ENCODE assay signal across 8 mouse cellular contexts in genomic region chr4:101356093-101356953, GRCm38 (mm10).
DNase-seq lines count a peak whose midpoint lies in the region; ATAC-seq and TF ChIP-seq lines count a peak whose summit lies in the region.

No protein-coding gene starts in this region.

- TF ChIP-seq CTCF in CH12.LX (conservative IDR thresholded peaks at IDR 0.05 in 1 of 2, IDR thresholded peaks at IDR 0.05 in 1 of 2; ENCODE audit: low read depth in 2 of 2, low read length in 2 of 2), result no peak
- TF ChIP-seq CTCF in layer of hippocampus, adult 2 months (conservative IDR thresholded peaks at IDR 0.05), result peak; percentile 32; the same call in 1 of the 2 replicates
- TF ChIP-seq CTCF in lung, adult 2 months (IDR thresholded peaks at IDR 0.05; ENCODE audit: insufficient read depth, low read length), result no peak

- H3K4me1 ChIP-seq in CH12.LX (ENCODE audit: control insufficient read depth in 1 of 2, insufficient read depth in 2 of 2), result peaks cover 0 to 6% of the 10 kb centered on the region in 2 experiments; a peak in 2 of 4 replicates
- peaks cover 33% of the 10 kb centered on the region for H3K4me1 ChIP-seq in forebrain, embryonic 16.5 days (replicated peaks; ENCODE audit: control insufficient read depth, insufficient read depth, low read length)
- H3K4me1 ChIP-seq in lung, adult 2 months (ENCODE audit: control insufficient read depth, insufficient read depth, low read length), result peaks cover 5% of the 10 kb centered on the region; the same call in 1 of the 2 replicates

- peaks cover 28% of the 10 kb centered on the region for H3K27me3 ChIP-seq in CH12.LX (replicated peaks)
- H3K27me3 ChIP-seq in forebrain, embryonic 16.5 days (replicated peaks; ENCODE audit: control insufficient read depth, insufficient read depth, low read length), result no peaks in the 10 kb centered on the region

- H3K9me3 ChIP-seq in CH12.LX (replicated peaks; ENCODE audit: low read length), result peaks cover 4% of the 10 kb centered on the region
- H3K9me3 ChIP-seq in forebrain, embryonic 16.5 days (ENCODE audit: control insufficient read depth, low read length), result no peaks in the 10 kb centered on the region

- dilution Hi-C loops in CH12.LX (cut with MboI; ENCODE audit: extremely low pct_ligation_motif_present, extremely low pct_unique_long_range_greater_than_20kb, low sequenced_read_pairs), result no loop called here

- peak overlapping the region; percentile 97 for H3K4me2 ChIP-seq in CH12.LX (ENCODE audit: insufficient read depth, low read depth, poor library complexity, severe bottlenecking)
- H3K4me2 ChIP-seq in forebrain, embryonic 16.5 days (ENCODE audit: low read length), result peak overlapping the region; percentile 64

- TF ChIP-seq EP300 in CH12.LX (IDR thresholded peaks at IDR 0.05; ENCODE audit: low read length), result no peak

- no peaks in the 10 kb centered on the region for H3K36me3 ChIP-seq in CH12.LX (replicated peaks in 1 of 2; ENCODE audit: control insufficient read depth in 1 of 2, insufficient read depth in 1 of 2, low read length in 1 of 2)
- H3K36me3 ChIP-seq in forebrain, embryonic 16.5 days (ENCODE audit: control insufficient read depth, insufficient read depth), result no peaks in the 10 kb centered on the region

- H3K79me2 ChIP-seq in CH12.LX (replicated peaks; ENCODE audit: control insufficient read depth, extremely low read depth, insufficient read depth, poor library complexity, severe bottlenecking), result no peaks in the 10 kb centered on the region

- peak overlapping the region; percentile 54 to 63 (median 63) for H3K4me3 ChIP-seq in CH12.LX (replicated peaks in 1 of 3; ENCODE audit: low read depth in 2 of 3, low read length in 2 of 3, poor library complexity in 1 of 3)
- H3K4me3 ChIP-seq in forebrain, embryonic 16.5 days (replicated peaks; ENCODE audit: low read length), result peak overlapping the region; percentile 95
- peak overlapping the region; percentile 69 for H3K4me3 ChIP-seq in layer of hippocampus, adult 2 months
- peak overlapping the region; percentile 84 for H3K4me3 ChIP-seq in lung, adult 2 months (replicated peaks; ENCODE audit: extremely low read depth, low read depth, low read length)

- peak; percentile 87 for ATAC-seq in forebrain, embryonic 16.5 days
- ATAC-seq in neutrophil, adult 5-6 weeks (ENCODE audit: extremely low read depth, insufficient number of reproducible peaks, low FRiP score, poor library complexity, severe bottlenecking), result peak; percentile 2; the same call in 1 of the 2 replicates

- H3K9ac ChIP-seq in CH12.LX (ENCODE audit: insufficient read depth, low read depth), result peak overlapping the region; percentile 7; the same call in 1 of the 2 replicates
- peak overlapping the region; percentile 93 for H3K9ac ChIP-seq in forebrain, embryonic 16.5 days (replicated peaks; ENCODE audit: low read depth, low read length)

- in situ Hi-C loops in CH12.LX (cut with MboI; ENCODE audit: low pct_ligation_motif_present, low pct_unique_long_range_greater_than_20kb, low sequenced_read_pairs), result no loop called here

- intact Hi-C loops in heart, postnatal 36 days (cut with DNase I), result loop anchor here (1.0 kb wide), 1 partner anchor 64 kb away; no protein-coding TSS in a partner anchor

- under 1% methylated on average over 102 of the region's 107 CpGs for WGBS in forebrain, embryonic 16.5 days
- 1% methylated on average over 102 of the region's 107 CpGs for WGBS in lung, adult 2 months

- no peak for TF ChIP-seq POLR2A in CH12.LX (IDR thresholded peaks at IDR 0.05; ENCODE audit: low read depth, low read length)
- TF ChIP-seq POLR2A in lung, adult 2 months (IDR thresholded peaks at IDR 0.05; ENCODE audit: borderline replicate concordance, extremely low read depth, low read depth, low read length), result peak; percentile 94

- TF ChIP-seq RAD21 in CH12.LX (IDR thresholded peaks at IDR 0.05; ENCODE audit: low read depth, low read length), result no peak

- peak; percentile 37 for DNase-seq in CH12.LX (ENCODE audit: extremely low read depth)
- DNase-seq in cerebellum, adult 18-20 months, result peak; percentile 84 to 92
- peak; percentile 91 to 95 for DNase-seq in heart, postnatal 36 days
- DNase-seq in layer of hippocampus, adult 2 months (ENCODE audit: low spot score in 2 of 2), result peak; percentile 83 to 84
- peak; percentile 89 for DNase-seq in lung, adult 2 months
- peak; percentile 79 for DNase-seq in testis, postnatal 14 days (ENCODE audit: low spot score)

- H3K27ac ChIP-seq in CH12.LX (ENCODE audit: insufficient read depth, low read depth), result no peak overlapping the region
- H3K27ac ChIP-seq in forebrain, embryonic 16.5 days (ENCODE audit: low read length), result peak overlapping the region; percentile 98
- peak overlapping the region; percentile 99 for H3K27ac ChIP-seq in layer of hippocampus, adult 2 months

TF ChIP-seq in CH12.LX, 34 proteins besides CTCF, POLR2A, EP300 and RAD21:
- peak; percentile 27; the same call in 1 of the 2 replicates for TF ChIP-seq MXI1 (IDR thresholded peaks at IDR 0.05; ENCODE audit: low read depth, low read length)
- TF ChIP-seq ZC3H11A (IDR thresholded peaks at IDR 0.05; ENCODE audit: low read depth, low read length), result no peak
- peak; percentile 18; the same call in 1 of the 2 replicates for TF ChIP-seq UBTF (IDR thresholded peaks at IDR 0.05; ENCODE audit: low read depth, low read length)
- TF ChIP-seq MAX (IDR thresholded peaks at IDR 0.05; ENCODE audit: low read length), result no peak
- no peak for TF ChIP-seq PAX5 (IDR thresholded peaks at IDR 0.05; ENCODE audit: low read length)
- peak; percentile 28; the same call in 1 of the 2 replicates for TF ChIP-seq ZNF384 (IDR thresholded peaks at IDR 0.05; ENCODE audit: low read depth, low read length)
- no peak for TF ChIP-seq POLR2AphosphoS2 (IDR thresholded peaks at IDR 0.05; ENCODE audit: low read depth, low read length)
- no peak for TF ChIP-seq SIN3A (IDR thresholded peaks at IDR 0.05; ENCODE audit: low read length)
- TF ChIP-seq NRF1 (IDR thresholded peaks at IDR 0.05; ENCODE audit: low read depth, low read length), result peak; percentile 74

Comparison
In these comparisons a context has a peak if more than half of its experiments do, and no peak if none do; other contexts are left out.
1. DNase-seq: peak in every context shown above with its lines; median percentile 93 in heart, postnatal 36 days; 89 in lung, adult 2 months; 88 in cerebellum, adult 18-20 months; 84 in layer of hippocampus, adult 2 months; 79 in testis, postnatal 14 days; 37 in CH12.LX.